Mouse (Mus musculus) neutrophil, adult 5-6 weeks (primary cell): Measurements from ENCODE around the gene Arr3. TPM values are rescaled to one million over a fixed set of nuclear protein-coding genes. Genes with fewer than 3 reads are reported as not detected.

Experiments
- ATAC-seq: fragments of 151-379, 151-347 bp; 2 replicates; pipeline ENCODE4 v1.8.0; 2017; ENCODE audit warnings: mild to moderate bottlenecking, moderate TSS enrichment; ENCODE audit not compliant: insufficient number of reproducible peaks, poor library complexity, low FRiP score, severe bottlenecking; ENCODE audit errors: extremely low read depth
- total RNA-seq: library from RNA; stranded (forward); fragments of 200-1000 nt; gene quantifications from 2 replicates; pipeline ENCODE4 v1.2.3, GENCODE M21; 2017

Arr3 gene
- total RNA-seq, result not detected in 2 replicates

DNA sequence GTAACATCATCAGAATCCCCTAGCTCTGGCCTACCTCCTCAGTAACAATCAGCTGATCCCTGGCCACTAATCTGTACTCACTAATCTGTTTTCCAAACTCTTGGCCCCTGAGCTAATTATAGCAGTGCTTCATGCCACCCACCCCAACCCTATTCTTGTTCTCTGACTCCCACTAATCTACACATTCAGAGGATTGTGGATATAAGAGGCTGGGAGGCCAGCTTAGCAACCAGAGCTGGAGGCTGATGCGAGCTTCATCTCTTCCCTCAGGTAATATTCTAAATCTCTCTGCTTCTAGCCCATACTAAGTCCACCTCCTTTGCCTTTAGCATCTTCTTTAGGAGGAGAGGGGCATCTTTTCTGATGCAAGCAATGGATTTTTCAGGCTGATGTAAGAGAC lies at the start of gene Arr3:
TSS of gene Arr3 (plus strand) at position 184 of the 400 bp plus-strand sequence.
- ATAC-seq, result no peak

DNA sequence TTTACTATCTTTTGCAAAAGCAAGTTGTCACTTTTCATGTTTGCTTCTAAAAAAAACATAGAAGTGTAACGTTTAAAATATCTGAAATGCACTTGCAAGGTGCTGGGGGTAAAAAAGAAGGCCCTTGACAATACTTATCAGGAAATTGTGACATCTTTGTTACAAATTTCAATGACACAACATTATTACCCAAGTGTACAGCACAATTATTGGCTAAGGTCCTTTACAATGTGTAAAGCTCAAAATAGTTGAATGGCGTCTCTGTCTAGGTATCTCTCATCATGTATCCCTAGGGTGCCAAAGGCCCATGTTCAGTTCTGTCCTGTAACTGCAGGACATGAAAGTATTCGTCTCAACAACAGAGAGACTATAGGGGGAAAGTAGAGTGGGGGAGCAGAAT lies 49.3 kb upstream of the Arr3 start:
- no peak for ATAC-seq

DNA sequence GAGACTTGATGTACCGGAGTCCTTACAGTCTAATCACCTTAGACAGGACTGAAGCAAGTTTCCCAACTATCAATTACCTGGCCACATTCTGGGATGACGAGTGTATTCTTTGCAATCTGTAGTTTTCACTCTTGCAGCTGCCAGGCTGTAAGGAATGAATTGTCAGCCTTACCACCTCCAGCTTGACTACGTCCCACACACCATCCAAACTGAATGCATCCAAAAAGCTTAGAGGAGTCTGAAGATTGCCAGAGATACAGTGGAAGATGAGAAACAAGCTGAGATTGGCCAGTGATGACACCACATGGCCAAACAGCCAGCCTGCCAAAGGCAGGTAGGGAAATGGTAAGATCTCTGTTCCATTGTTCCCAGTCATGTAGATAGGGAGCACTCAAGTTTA lies 39.6 kb upstream of the Arr3 start:
- no peak for ATAC-seq

DNA sequence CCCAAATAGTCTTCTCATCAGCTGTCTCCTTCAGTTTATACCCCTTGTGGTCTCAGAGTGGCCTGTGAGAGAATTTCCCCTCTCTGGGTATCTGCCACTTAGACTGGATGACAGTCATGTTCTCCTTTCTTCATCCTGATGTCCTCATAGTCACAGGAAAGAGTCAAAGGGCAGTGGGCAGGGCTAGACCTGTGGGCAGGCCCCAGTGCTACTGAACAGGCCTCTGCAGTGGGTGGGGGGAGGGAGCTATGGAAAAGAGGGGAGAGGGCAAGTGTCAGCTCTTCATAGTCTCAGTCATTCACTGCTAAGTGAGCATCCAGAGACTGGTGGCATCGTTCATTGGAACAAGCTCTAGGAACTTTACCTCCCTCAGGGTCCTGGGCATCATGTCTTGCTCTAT lies 33.3 kb upstream of the Arr3 start, which contains the start of gene Awat1:
TSS of gene Awat1 (plus strand) at position 301 of the 400 bp plus-strand sequence.
- ATAC-seq, result no peak

DNA sequence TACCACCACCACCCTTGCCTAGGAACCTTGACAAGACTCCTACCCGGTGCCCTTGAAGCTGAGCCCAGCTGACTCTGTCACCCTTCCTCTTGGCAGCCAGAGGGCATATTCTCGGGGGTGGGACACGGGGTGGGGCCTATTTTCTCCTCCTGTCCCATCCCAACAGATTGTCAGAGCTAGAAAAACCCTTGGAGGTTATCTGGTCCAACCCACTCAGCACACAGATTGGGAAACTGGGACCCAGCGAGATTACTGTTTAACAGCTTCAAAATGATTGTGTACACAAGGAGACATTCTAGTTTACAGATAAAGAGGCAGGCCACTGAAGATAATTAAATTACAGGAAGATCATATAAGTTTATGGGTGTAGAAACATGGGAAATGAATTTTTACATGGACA lies 10.5 kb upstream of the Arr3 start, which contains the start of gene P2ry4:
TSS of gene P2ry4 (minus strand) at position 79 of the 400 bp plus-strand sequence.
- no peak for ATAC-seq

DNA sequence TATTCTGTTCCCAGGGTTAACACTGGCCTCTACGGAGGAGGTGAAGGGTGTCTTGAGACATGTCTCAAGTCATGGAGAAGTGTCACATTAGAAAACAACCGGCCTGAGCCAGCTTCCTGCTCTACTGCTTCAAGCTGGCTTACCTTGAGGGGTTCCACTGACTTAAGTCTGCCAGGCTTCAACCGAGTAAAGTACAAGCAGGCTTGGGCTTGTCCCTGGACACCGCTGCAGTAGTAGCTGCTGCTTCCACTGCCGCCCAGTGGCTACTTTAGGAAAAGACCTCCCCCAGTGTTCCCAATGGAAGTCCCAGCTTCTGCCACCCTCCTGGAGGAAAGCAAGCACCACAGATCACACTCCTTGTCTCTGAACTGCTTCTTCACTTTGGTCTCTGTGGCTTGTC lies 7.9 kb upstream of the Arr3 start:
- ATAC-seq, result no peak

DNA sequence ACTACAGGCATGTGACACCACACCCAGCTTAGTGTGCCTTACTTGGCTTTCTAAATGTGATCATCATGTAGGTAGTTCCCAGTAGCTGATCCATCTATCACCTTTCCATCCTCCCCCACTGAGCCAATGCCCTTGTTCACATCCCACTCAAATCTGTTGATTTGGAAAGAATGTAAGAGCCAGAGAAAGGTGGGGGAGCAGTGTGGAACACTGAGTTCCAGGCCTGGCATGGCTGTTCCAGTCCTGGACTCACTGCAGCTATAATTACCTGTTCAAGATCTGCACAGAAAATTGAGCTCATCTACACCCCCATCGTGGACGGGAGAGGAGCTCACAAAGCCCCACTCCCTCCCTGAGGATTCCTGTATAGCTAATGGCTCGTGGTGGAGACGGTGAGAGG lies 5.5 kb upstream of the Arr3 start:
- no peak for ATAC-seq

DNA sequence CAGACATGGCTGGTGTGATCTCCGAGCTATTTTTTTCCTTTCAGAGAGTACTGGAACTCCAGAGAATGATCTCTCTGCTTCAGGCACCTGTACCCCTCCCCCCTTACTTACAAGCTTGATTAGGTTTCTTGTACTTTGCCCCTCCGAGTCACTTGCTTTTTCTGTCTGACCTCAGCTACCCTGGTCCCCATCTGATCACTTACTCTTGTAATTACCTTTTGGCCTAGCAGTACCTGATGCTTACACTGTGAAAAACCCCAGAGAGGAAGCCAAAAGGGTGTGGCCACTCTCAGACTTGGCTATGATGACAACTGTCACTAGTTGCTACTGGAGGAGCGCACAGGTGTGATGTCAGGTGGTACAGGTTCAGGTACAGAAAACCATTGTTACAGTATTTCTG lies 13.2 kb downstream of the Arr3 start:
- ATAC-seq, result no peak

DNA sequence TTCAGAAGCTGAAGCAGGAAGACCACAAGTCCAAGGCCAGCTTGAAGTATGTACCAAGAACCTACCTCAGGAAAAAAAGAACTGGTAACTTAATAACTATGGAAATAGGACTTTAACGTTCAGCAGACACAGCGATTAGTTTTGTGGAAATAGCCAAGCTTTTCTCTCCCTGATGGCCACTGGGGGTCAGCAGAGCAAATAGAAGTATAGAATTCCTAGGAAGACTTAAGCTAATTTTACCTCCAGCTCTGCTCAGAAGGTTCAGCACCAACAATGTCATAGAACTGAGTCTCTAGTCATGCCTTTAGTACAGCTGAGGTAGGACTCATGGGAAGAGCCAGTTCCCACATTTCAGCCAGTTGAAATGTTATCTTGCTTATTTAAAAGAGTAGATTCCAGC lies 16.1 kb downstream of the Arr3 start:
- ATAC-seq, result no peak

DNA sequence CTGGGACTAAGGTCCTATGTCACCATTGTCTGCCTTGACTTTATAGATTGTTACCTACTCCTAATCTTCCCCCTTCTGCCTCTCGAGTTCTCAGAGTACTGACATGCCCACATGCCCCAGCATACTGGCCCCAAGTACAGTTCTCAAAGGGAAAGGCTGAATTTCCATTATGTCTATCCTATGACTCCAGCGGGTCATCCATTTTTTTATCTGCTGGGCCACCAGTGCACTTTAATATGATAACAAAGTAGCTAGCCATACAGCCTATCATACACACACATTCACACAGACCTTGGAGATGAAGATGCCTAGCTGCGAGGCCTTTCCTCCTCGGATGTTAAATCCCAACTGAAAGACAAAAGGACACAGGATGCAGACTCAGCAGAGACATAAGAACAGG lies 18.9 kb downstream of the Arr3 start:
- no peak for ATAC-seq

DNA sequence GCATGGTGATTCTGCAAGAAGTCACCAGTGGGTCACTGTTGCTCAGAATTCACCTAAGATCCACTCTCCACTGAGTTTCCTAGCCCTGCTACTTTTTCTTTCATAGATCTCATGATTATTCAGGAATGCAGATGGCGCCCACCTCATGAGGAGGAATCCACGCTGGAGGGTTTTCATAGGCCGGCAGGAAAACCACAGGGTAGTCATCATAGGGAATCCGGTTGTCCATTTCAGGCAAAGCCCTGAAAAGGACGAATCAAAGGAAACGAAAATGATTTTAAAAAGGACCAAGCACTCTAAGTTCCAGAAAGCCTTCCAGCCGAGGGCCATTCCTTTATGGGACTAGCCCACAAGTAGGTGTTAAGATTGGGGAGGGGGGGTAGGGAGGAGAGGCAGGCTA lies 19.8 kb downstream of the Arr3 start:
- no peak for ATAC-seq

DNA sequence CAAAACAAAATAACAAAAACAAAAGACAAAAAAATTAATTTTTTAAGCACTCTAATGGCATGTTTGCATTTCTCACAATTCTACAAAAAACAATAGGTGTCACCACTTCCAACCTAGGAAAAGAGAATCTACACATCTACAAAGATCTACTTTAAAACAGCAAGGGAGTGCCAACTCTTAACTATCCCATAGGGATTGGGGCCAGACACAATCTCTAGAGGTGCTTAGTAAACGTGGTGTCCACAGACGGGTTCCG lies 20.2 kb downstream of the Arr3 start, which contains the start of gene Kif4:
TSS of gene Kif4 (plus strand) at position 192 of the 256 bp plus-strand sequence.
- ATAC-seq, result no peak

DNA sequence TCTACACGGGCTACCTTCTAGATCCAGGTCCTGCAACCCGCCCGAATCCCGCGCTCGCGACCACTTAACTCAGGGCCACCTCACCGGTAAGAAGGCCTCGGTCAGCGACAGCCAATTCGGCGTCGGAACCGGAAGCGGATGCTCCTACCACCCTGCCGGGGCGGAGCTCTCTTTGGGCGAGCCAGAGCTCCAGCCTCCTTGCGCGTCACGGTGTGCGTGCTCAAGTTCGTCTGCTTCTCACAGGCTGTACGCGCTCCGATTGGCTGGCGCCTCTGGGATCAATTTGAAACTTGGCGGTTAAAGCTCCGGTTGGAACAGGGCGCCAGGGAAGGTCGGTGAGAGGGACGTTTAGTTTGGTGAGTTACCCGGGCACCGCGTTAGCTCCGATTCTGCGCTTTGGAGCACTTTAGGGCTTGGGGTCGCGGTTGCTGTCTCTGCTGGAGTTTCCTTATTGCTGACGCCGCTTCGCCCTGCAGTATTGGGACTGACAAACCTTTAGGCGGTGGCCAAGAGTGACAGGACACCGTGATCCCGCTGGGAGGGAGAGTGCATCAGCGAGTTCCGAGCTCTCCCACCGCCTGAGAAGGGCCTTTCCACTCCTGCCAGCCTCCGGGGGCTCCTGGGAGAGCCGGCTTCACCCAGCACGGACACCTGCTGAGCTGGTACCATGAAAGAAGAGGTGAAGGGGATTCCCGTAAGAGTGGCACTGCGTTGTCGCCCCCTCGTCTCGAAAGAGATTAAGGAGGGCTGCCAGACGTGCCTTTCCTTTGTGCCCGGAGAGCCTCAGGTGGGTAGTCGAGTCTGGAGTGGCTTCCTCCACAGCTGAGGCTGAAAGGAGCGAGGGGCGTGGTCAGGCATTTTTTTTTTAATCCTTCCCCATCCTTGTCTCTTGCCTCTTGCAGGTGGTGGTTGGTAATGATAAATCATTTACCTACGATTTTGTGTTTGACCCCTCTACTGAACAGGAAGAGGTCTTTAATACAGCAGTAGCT lies 20.8 kb downstream of the Arr3 start, which contains the start of gene Pdzd11:
TSS of gene Pdzd11 (minus strand) at position 767 of the 992 bp plus-strand sequence.
- ATAC-seq, result peak; percentile 100

DNA sequence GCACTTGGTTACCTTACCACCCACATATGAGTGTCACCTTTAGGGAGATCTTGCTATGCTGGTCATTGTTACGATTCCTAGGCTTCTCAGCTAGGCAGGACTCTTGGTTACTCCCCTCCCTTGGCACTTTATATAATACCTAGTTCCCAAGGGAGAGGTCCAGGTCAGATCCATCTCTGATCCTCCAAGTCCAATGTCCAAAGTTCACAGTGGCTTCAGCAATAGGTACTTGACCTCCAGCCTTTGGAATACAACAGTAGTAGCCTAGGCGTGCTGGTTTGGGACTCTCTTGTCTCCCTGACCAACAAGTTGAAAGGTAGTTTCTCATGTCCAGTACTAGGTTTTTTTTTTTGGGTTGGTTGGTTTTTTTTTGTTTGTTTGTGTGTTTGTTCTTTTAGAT lies 23.8 kb downstream of the Arr3 start:
- ATAC-seq, result no peak

DNA sequence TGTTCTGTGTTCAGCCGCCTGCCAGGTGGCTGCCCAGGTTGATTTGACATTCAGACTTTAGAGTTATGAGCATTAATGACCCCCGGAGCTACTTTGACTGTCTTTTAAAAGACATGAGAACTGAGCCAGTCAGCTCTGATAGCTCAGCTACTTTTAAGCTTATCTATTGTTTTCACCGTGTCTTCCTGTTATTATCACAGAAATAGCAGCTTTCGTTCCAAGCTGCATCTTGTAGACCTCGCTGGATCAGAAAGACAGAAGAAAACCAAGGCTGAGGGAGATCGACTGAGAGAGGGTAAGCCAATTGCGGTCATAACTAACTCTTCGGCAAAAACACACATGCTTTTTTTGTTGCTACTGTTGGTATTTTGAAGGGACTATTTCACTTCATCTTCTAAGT lies 33.2 kb downstream of the Arr3 start:
- no peak for ATAC-seq

DNA sequence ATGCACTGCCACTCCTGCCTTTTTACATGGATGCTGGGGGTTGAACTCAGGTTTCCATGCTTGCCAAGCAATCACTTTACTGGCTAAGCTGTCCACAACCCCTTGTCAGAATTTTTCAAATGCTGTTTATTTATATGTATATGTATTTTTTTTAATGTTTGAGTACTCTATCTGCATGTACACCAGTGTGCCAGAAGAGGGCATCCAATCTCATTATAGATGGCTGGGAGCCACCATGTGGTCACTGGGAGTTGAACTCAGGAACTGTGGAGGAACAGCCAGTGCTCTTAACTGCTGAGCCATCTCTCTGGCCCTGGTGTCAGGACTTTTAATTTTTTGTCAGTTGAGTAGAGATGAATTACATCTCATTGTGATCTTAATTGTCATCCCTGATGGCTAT lies 47.6 kb downstream of the Arr3 start:
- ATAC-seq, result no peak

DNA sequence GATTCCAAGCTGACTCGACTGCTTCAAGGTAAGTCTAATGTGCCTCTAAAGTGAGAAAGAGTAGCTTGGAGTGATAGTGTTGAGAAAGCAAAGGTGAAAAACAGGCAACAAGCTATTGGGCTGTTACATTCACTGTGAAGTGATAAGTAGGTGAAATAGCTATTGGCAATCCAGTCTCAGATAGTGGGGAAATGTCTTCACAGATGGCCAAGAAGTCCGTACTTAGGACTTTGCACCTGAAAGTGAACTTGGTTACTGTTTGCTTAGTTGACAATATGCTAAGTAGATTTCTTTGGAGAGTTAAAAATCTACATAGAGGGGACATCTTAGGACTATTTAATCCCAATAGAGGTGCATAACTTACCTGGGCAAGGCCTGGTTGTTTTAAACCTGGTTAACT lies 59.5 kb downstream of the Arr3 start:
- no peak for ATAC-seq
